Mouse (Mus musculus) megakaryocyte-erythroid progenitor cell, adult 5-6 weeks (primary cell): Measurements from ENCODE around the gene Snx29. TPM values are rescaled to one million over a fixed set of nuclear protein-coding genes. Genes with fewer than 3 reads are reported as not detected.
"Not testable (repeated sequence)": the region's sequence is repeated elsewhere in the genome, so short reads cannot be mapped to it uniquely, and the experiment has no call there.

Source experiments
- ATAC-seq: replicated peaks from 2 replicates; pipeline ENCODE4 v1.8.0; 2016; ENCODE audit warnings: mild to moderate bottlenecking, inconsistent platforms; ENCODE audit not compliant: severe bottlenecking, poor library complexity, low FRiP score, low TSS enrichment
- total RNA-seq, 2 experiments: library from RNA; stranded (forward) in 1 of 2; stranded (reverse) in 1 of 2; fragments of 200-1000, 215-1000 nt in 1 of 2; fragments of >200 nt in 1 of 2; fragmentation: Nextera tagmentation in 1 of 2; gene quantifications; 2 replicates each; pipeline ENCODE4 v1.2.3; 2014 to 2017

Snx29 gene
- total RNA-seq, 2 experiments from 2014 or later: 6.1 to 9.3 TPM

DNA sequence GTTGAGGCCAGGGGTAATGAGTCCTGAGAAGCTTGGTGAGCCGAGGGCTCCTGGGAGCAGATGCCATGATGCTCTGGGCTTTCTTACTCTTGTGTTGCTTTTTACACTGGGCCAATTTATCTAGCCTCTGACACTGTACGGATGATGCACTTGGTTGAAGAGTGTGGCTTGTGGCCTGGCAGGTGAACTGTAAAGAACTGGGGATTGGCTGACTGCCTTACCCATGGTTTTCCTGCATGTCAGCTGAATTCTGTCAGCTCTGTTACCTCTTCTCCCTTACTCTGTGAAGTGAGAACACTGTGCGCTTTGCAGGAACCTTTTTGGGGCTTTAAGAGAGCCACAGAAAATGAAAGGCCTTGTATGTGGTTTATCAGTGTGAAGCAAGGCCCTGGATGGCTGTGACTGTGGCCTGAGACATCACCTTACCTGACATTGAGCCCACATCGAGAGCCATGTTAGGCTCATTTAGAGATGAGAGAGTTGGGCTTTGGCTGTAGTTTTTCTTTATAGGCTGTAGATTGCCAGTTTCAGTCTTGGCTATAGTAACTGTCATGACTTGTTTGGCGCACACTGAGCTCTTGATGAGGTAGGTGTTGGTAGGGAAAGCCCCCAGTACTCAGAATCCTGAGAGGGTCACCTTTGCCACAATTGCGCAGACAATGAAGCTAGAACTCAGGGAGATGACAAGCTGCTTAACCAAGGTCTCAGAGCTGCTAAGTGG lies 77.3 kb downstream of the Snx29 start:
- ATAC-seq: no peak

DNA sequence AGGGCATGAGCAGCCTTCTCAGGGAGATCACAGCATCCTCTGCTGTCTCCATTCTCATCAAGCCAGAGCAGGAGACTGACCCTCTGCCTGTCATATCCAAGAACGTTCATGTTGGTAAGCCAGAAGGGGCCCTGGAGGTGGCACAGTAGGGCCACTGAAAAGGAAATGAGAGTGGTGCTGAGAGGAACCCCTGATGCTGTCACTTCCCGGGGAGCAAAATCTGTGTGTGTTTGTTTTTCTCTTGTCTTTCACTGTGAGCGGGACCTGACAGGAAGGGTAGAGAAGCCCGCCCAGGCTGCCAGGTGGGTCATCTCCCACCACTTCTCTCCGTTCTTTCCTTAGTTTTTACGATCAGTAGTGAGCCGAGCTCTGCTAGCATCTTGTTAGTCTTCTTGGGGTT lies 78.2 kb downstream of the Snx29 start:
- no peak for ATAC-seq

DNA sequence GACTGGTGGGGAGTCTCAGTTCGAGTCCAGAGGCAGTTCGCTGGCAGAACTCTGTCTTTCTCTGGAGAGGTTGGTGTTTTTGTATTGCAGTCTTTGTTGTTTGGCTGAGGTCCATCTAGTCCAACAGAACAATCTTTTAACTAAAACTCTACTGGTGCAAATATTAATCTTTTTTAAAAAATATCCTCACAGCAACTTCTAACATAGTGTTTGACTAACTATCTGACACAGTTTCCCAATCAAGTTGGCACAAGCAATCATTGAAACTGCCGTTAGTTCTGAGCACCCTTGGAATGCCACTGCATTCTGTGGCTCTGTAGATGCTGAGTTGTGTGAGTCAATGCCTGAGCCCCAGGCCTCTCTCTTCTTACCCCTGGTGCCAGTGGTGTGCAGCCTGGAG lies 82.5 kb downstream of the Snx29 start:
- no peak for ATAC-seq

DNA sequence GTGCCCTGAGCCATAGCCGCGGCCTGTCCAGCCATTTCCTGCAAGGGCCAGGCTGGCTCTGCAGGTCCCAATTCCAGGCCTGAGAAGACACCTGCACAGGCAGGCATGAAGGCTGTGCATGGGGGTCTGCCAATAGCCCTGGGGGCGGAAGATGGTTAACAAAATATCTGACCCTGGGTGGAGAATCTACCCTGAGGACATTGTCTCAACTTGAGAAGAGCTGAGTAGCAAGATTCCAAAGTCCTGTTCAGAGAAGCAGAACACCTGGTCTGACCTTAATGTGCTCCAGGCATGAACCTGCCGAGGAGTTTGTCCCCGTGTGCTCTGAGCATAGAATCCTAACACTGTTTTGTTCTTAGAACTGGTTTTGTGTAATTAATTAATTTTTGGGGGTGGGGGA lies 83.5 kb downstream of the Snx29 start:
- ATAC-seq: no peak

DNA sequence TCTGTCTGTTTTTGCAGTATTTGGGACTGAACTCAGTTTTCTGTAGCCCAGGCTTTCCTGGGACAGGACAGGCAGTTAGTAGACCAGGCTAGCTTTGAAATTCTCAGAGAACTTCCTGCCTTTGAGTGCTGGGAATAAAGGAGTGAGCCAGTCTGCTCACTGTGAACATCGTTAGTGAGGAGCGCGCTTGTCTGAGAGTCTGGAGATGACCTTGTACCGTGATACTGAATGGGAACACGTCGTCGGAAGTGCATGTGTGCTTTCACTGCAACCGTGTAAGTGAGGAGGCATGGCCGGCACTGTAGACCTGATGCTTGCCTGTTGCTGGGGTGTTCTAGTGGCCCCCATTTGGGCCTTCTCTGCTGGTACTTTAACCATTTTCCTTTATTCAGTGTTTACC lies 83.9 kb downstream of the Snx29 start:
- no peak for ATAC-seq

DNA sequence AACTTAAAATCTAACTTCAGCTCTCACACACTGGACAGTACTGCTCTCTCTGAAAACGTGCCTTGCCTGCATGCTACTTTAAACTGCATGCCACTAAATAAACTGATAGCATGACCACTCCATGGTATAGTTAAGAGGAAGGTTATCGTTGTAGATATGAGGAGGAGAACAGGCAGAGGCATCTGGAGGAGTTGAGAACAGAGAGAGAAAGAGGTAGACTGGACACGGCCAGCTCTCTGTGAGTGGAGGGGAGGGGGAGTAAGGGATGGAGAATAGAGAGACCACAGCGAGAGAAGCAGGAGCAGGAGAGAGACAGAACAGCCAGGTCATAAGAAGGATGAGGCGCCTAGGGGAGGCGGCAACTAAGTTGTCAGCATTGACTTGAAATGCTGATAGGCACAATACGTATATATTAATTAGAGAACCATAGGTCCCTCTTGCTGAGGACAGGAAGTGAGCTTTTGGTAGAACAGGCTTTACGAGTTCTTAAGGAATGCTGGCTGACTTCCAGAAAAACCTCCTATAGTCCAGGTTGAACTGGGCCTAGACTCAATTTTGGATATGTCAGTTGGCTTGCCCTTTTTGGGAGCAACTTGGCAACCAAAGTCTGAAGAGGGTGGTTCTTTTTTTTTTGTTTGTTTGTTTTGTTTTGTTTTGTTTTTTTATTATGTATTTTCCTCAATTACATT lies 85.4 kb downstream of the Snx29 start:
- no peak for ATAC-seq

DNA sequence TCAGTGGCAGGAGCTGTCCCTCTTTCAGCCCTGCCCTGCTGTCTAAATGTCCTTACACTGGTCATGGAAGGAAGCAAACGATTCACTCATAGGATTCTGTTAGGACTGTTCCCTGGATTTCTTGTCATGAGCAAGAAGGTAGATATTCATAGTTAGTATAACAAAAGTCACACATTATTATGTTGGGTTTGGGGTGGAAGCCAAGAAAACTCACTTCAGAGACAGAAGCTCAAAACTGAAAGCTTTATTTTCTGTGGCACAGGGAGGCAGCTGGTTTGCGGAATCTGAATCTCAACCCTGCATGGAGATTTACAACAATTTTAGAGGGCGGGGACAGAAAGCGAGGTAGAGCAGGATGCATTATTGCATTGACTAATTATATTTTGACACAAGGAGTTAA lies 86.0 kb downstream of the Snx29 start:
- ATAC-seq: no peak

DNA sequence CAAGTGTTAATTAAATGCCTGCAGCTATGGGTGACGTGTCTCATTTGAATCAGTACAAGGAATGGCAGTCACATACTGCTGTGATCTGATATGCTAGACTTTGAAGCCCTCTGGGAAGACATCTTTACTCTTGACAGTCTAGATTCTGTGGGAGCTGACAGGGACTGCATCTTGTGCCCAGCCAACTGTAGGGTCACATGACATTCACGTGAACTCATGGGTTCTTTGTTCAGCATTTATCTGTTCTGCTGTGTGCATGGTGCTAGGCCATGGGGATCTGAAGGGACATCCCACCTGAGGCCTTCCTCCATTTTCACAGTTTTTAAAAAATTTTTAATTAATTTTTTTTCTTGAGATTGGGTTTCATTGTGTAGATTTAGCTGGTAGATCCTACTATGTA lies 91.9 kb downstream of the Snx29 start:
- no peak for ATAC-seq

DNA sequence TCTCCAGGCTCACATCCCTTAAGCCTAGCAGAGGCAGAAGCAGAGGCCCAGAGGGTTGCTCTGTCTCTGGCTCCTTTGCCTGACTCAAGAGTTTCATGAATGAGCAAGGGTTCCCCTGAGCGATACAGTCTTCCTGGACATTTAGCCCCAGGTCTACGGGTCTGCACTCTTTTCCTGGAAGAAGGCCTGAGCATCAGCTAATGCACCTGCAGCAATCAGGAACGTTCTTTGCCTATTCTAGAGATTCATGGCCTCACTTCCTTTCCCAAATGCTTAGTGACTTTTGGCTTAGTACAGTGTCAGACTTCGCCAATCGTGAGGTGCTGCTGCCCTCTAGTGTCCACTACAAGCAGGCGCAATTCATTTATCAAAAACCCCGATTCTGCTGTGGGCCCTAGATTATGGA lies 95.5 kb downstream of the Snx29 start:
- ATAC-seq: peak; percentile 58

DNA sequence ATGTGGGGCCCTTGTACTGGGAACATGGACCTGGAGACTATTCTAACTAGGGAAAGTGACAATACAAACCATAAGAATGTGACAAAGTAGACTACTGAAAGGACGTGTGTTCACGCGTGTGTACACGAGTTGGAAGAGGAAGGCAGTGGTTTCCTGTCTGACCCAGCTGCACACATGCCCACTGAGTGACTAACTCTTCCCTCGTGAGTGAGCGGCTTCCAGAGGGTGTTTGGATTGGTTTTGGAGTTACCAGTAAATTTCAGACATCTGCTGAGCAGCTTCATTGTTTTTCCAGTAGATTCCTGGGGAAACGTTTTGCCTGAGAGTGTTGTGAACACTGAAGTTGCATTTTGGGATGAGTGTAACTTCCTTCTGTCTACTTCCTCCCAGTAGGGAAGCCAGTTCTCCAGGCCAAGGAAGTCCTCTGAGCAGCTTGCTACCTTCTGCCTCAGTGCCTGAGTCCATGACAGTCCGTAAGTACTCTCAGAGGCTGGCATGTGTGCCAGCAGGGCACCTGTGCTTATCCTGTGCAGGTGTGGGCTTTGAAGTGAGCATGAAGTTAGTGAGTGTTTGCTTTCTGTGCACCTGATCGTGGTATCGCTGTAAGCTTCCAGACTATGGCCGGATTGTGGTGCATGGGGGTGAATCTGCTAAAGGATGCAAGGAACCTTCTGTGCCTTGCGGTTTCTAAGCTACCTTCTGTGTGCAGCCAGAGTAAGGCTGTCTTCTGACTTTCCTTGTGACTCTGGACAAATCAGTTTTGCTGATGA lies 97.8 kb downstream of the Snx29 start:
- no peak for ATAC-seq

DNA sequence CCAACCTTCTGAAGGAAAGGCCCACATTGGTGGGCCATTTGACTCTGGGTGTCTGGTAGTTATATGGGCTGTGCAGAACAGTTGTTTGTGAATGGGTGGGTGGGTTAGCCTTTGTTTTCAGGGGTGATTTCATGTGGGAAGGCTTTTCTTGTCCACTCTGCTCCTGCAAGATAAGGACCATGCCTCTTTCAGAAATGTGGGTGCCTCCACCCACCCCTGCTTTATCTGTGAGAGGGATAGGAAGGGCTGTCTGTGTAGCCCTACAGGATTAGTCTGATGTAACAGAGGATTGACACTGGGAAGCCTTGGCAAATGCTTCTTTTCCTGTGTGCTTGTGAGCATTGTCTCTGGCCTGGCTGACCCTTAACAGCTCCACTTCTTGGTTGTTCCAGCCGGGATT lies 99.5 kb downstream of the Snx29 start:
- peak; percentile 41; the same call in 1 of the 2 replicates for ATAC-seq

DNA sequence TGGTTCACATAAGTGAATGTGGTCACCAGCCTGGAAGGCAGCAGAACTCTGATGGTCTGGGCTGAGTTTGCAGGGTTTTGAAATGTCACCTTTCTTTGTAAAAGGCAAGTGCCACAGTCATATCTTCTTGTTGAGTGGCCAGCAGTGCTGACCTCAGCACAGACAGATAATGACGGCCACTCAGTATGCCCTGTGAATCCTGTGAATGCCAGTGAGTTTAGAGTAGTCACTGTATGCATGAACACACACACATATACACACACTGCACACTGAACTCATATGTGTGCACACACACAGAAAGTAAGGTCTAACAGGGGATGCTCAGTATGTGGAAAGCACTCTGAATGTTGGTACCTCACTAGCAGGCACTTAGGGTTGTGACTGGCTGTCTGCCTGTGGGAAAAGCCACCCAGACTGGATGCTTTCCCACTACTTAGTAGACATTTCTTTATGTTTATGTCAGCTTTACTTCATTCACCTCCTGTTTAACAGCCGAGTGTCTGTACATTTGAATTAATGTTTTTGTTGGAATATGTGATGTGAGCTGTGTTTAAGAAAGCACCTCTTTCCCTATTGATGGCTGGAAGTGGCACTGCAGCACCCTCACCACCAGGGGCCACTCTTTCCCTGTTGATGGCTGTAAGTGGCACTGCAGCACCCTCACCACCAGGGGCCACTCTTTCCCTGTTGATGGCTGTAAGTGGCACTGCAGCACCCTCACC lies 100.3 kb downstream of the Snx29 start:
- ATAC-seq: no peak

DNA sequence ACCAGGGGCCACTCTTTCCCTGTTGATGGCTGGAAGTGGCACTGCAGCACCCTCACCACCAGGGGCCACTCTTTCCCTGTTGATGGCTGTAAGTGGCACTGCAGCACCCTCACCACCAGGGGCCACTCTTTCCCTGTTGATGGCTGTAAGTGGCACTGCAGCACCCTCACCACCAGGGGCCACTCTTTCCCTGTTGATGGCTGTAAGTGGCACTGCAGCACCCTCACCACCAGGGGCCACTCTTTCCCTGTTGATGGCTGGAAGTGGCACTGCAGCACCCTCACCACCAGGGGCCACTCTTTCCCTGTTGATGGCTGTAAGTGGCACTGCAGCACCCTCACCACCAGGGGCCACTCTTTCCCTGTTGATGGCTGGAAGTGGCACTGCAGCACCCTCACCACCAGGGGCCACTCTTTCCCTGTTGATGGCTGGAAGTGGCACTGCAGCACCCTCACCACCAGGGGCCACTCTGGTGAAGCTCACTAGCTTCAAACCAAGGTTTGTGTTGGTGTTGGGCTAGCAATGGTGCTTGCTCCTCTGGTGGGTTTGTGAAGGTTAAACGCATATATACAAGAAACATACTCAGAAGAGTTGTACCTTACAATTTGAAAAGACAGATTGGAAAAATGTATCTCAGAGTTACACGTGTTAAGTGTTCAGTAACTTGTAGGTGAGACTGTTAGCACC lies 101.0 kb downstream of the Snx29 start:
- not testable (repeated sequence) for ATAC-seq

DNA sequence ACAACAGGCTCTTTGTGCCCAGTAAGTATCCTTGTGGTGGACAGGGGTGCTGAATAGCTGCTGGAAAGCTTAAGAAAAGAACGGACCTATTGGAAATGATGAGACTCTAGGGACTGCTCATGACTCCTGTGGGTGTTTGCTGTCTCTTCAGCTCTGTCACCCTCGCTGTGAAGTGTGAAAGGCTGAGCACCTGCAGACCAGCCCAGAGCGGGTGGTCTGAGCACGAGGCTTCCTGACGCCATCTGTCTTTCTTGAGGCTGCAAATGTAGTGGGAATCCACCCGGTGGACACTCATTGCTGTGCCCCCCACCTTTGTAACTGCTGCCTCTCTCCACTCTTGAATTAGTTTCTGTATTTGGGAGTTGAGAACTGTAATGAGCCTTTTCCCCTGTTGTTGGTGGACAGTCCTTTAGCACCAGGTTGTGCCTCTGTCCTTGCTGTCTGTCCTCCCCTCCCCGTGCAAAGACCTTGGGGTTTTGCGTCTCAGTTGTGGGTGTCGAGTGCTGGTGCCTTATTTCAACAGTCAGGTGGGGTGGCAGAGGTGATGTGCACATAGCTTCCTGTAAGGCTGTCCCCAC lies 101.9 kb downstream of the Snx29 start:
- ATAC-seq: no peak

DNA sequence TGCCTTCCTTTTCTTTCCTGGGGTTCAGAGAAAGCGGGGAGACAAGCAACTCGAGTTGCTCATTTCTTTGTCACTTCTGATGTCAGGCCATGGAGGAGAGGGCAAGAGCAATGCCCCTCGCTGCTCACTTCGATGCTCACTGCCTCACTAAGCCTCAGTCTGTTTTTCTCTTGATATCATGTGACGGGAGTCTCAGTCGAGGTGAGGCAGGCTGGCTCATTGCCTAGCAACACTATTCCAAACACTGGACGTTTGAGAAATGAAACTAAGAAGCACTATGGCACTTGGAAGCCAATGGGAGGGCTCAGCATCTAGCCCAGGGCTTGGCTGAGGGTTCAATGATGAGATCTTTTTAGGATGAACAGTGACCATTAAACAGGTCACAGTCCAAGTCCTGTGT lies 102.6 kb downstream of the Snx29 start:
- ATAC-seq: no peak

DNA sequence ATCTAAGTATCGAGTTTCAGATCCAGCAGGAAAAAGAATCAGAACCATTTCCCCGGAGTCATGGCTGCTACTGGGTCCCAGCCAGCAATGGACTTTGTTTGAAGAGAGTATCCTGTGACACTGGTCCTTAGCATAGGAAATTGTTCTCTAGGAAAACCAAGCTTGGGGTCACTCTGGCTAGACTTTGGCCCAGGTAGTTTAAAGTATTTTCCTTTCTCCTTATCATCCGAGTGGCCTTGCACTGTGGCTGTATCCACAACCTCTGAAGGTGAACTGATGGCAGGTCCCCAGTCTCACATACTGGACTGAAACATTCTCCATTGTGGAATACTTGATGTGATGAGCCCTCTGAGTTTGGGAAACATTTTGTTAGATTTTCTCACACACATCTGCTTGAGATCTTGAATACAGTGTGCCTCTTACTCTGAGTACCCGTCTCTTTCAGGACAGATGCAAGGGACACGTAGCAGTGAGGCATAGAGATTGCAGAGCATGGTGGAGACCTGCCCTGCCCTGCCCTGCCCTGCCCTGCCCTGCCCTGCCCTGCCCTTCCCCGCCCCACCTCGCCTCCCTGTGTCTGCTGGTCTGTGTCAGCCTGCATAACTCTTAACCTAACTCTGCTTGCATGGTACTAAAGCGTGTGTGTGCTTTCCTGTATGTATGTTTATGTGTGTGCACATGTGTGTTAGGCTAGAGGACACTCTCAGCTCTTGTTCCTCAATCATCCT lies 104.3 kb downstream of the Snx29 start:
- 0 out of 2 replicates have a peak, but pooled peaks have one; percentile 13 for ATAC-seq

DNA sequence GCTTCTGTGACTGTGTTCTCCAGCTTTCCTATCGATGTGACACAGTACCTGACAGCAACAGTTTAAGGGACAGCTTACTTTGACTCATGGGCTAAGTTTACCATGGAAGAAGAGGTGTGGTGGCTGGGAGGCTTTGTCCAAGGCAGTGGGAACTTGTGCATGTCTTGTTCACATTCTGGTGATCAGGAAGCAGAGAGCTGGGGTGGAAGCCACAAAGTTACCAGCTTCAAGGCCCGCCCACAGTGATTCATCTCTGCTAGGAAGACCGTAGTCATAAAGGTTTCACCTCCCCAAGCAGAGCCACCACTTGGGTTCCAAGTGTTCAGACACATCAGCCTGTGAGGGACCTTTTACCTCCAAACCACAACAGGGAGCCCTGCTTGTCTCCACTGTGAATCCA lies 107.1 kb downstream of the Snx29 start:
- no peak for ATAC-seq

DNA sequence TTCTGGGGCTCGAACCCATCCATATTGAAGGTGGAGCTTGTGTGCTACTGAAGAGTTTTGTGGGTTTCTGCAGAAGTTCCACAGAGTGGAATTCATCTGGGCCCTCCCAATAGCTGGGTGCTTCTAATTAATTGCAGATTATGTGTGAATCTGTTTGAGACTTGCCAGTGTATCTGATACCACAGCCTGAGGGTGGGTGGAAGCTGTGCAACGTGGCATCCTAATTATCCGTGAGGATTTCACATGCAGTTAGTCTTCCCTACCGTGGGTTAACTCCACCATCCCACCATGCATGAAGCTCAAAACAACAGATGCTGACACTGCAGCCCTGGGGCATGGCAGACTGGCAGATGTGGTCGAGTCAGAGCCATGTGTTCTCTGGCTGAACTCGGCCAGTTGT lies 107.8 kb downstream of the Snx29 start:
- ATAC-seq: no peak
